Mouse (Mus musculus): ENCODE results near the gene Adgrv1. TPM values are rescaled to one million over a fixed set of nuclear protein-coding genes. Genes with fewer than 3 reads are reported as not detected.
"Not testable (repeated sequence)": the region's sequence is repeated elsewhere in the genome, so short reads cannot be mapped to it uniquely, and the experiment has no call there.

Adgrv1 gene
- polyA plus RNA-seq, 1 experiment from 2014 or later, result 0.91 TPM

DNA sequence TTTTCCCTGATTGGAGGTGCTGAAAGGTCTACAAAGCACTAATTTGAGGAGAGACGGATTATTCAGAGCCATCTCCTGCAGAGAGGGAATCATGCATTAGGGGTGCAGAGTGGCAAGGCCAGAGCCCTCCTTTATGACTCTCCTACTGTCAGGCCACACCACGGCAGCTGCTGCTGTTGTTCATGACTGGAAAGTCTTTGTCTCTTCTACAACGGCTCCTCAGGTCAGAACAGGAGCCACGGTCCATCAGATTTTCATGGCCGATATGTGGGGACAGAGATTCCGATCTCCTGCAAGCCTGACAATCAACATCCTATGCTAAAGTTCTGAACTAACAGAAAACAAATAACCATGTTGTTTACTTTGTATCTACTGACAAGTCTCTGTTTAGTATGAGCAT lies 350.8 kb downstream of the Adgrv1 start:
- DNase-seq (ENCODE audit: low spot score), result no peak
- no peak overlapping the region for H3K9ac ChIP-seq (ENCODE audit: low read length)
- no peaks in the 10 kb centered on the region for H3K36me3 ChIP-seq (ENCODE audit: control insufficient read depth, insufficient read depth, low read length)
- ATAC-seq (replicated peaks; ENCODE audit: low FRiP score, low TSS enrichment, low read depth), result no peak
- H3K4me3 ChIP-seq (ENCODE audit: low read depth, low read length), result no peak overlapping the region
- H3K4me1 ChIP-seq (replicated peaks; ENCODE audit: control insufficient read depth, insufficient read depth, low read length), result 0 out of 2 replicates have a peak, but pooled peaks cover 4% of the 10 kb centered on the region
- 69% methylated on average over 6 of the region's 6 CpGs for WGBS
- H3K9me3 ChIP-seq (ENCODE audit: control insufficient read depth, low read length), result no peaks in the 10 kb centered on the region
- no peaks in the 10 kb centered on the region for H3K27me3 ChIP-seq (replicated peaks; ENCODE audit: control insufficient read depth, insufficient read depth, low read length)
- no peak overlapping the region for H3K4me2 ChIP-seq (ENCODE audit: low read length)
- H3K27ac ChIP-seq (ENCODE audit: low read depth), result no peak overlapping the region

DNA sequence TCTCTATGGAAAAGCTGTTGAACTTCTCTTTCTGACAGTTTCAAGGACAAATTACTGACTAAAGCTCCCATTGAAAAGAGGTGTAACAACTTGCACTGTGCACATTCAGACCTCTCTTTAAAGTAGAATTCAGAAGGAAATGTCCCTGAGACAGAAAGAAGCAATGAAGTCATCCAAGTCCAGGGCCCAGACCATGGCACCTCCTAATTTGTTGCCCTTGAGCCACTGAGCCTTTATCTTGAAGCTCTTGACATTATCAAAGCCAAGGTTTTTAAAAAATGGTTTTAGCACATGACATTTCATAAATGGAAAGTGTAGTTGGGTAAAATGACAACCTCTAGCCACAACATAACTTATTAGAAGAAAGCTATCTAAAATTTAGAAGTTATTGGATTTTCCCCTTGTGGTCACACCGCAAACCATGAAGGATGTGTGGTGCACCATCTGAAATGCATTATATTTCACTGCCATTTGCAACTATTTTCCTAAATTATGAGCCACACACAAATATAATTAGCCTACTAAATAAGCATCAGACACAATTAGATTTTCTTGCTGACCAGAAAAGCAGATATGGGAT lies 352.2 kb downstream of the Adgrv1 start:
- no peak for ATAC-seq (replicated peaks; ENCODE audit: low FRiP score, low TSS enrichment, low read depth)
- Histone ChIP-seq H3K36me3 (ENCODE audit: control insufficient read depth, insufficient read depth, low read length) (no peaks in the 10 kb centered on the region), H3K4me3 (ENCODE audit: low read depth, low read length) (no peak overlapping the region), H3K4me1 (replicated peaks; ENCODE audit: control insufficient read depth, insufficient read depth, low read length) (0 out of 2 replicates have a peak, but pooled peaks cover 4% of the 10 kb centered on the region), H3K9me3 (ENCODE audit: control insufficient read depth, low read length) (no peaks in the 10 kb centered on the region), H3K27me3 (replicated peaks; ENCODE audit: control insufficient read depth, insufficient read depth, low read length) (no peaks in the 10 kb centered on the region), H3K4me2 (ENCODE audit: low read length) (no peak overlapping the region), H3K27ac (ENCODE audit: low read depth) (no peak overlapping the region), H3K9ac (ENCODE audit: low read length) (no peak overlapping the region)
- no peak for DNase-seq (ENCODE audit: low spot score)
- 92% methylated on average over 1 of the region's 1 CpGs for WGBS

- WGBS, result 60% methylated on average over 5 of the region's 5 CpGs
These were observed 353.6 kb downstream of the Adgrv1 start for GRCm38 (mm10) chr13:81279351-81279736.

DNA sequence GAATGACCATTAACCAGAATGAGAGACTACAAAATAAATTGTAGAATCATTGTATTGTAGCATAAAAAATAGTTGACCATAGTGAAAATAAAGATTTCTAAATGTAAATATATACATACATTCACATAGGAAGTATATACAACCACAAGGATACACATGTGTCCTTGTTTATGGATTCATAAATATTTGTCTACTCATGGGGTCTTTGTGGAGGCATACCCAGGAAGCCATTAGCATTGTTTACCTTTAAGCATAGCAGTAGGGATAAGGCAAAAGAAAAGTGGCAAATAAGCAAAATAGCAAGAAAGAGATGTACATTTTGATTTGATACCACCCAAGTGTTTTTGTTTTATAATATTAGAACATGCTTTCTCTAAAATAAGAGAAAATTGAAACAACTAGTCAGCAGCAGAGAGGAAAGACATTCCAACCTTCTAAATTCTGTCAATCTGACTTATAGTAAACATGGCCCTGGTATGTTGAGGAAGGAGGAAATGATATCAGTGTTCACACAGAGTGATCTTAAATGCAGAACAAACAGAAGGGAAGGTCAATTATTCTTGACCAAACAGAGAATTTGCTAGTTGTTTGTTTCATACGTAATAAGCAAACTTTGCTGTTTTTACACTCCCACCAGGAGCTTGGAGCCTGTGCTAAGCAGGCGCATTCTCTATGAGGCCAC lies 354.1 kb downstream of the Adgrv1 start:
- DNase-seq (ENCODE audit: low spot score), result no peak
- no peak overlapping the region for H3K9ac ChIP-seq (ENCODE audit: low read length)
- no peaks in the 10 kb centered on the region for H3K36me3 ChIP-seq (ENCODE audit: control insufficient read depth, insufficient read depth, low read length)
- H3K4me2 ChIP-seq (ENCODE audit: low read length), result no peak overlapping the region
- WGBS, result 40% methylated on average over 2 of the region's 2 CpGs
- no peaks in the 10 kb centered on the region for H3K27me3 ChIP-seq (replicated peaks; ENCODE audit: control insufficient read depth, insufficient read depth, low read length)
- ATAC-seq (replicated peaks; ENCODE audit: low FRiP score, low TSS enrichment, low read depth), result no peak
- 0 out of 2 replicates have a peak, but pooled peaks cover 4% of the 10 kb centered on the region for H3K4me1 ChIP-seq (replicated peaks; ENCODE audit: control insufficient read depth, insufficient read depth, low read length)
- H3K27ac ChIP-seq (ENCODE audit: low read depth), result peak overlapping the region; percentile 36; the same call in 1 of the 2 replicates
- H3K9me3 ChIP-seq (ENCODE audit: control insufficient read depth, low read length), result no peaks in the 10 kb centered on the region
- no peak overlapping the region for H3K4me3 ChIP-seq (ENCODE audit: low read depth, low read length)

More at GRCm38 (mm10) chr13:81279351-81279736, 353.6 kb downstream of the Adgrv1 start:
- Histone ChIP-seq H3K27ac (ENCODE audit: low read depth) (peak overlapping the region; percentile 36; the same call in 1 of the 2 replicates), H3K4me2 (ENCODE audit: low read length) (no peak overlapping the region), H3K36me3 (ENCODE audit: control insufficient read depth, insufficient read depth, low read length) (no peaks in the 10 kb centered on the region), H3K4me1 (replicated peaks; ENCODE audit: control insufficient read depth, insufficient read depth, low read length) (0 out of 2 replicates have a peak, but pooled peaks cover 4% of the 10 kb centered on the region), H3K4me3 (ENCODE audit: low read depth, low read length) (no peak overlapping the region), H3K9me3 (ENCODE audit: control insufficient read depth, low read length) (no peaks in the 10 kb centered on the region), H3K27me3 (replicated peaks; ENCODE audit: control insufficient read depth, insufficient read depth, low read length) (no peaks in the 10 kb centered on the region), H3K9ac (ENCODE audit: low read length) (no peak overlapping the region)
- no peak for ATAC-seq (replicated peaks; ENCODE audit: low FRiP score, low TSS enrichment, low read depth)
- DNase-seq (ENCODE audit: low spot score), result no peak

GRCm38 (mm10) chr13:81273837-81274236 lies 359.1 kb downstream of the Adgrv1 start:
- Histone ChIP-seq H3K36me3 (ENCODE audit: control insufficient read depth, insufficient read depth, low read length) (no peaks in the 10 kb centered on the region), H3K27me3 (replicated peaks; ENCODE audit: control insufficient read depth, insufficient read depth, low read length) (no peaks in the 10 kb centered on the region), H3K4me1 (replicated peaks; ENCODE audit: control insufficient read depth, insufficient read depth, low read length) (no peaks in the 10 kb centered on the region), H3K27ac (ENCODE audit: low read depth) (no peak overlapping the region), H3K9ac (ENCODE audit: low read length) (no peak overlapping the region), H3K9me3 (ENCODE audit: control insufficient read depth, low read length) (no peaks in the 10 kb centered on the region), H3K4me3 (ENCODE audit: low read depth, low read length) (no peak overlapping the region), H3K4me2 (ENCODE audit: low read length) (no peak overlapping the region)
- DNase-seq (ENCODE audit: low spot score), result no peak
- 79% methylated on average over 1 of the region's 1 CpGs for WGBS
- no peak for ATAC-seq (replicated peaks; ENCODE audit: low FRiP score, low TSS enrichment, low read depth)

DNA sequence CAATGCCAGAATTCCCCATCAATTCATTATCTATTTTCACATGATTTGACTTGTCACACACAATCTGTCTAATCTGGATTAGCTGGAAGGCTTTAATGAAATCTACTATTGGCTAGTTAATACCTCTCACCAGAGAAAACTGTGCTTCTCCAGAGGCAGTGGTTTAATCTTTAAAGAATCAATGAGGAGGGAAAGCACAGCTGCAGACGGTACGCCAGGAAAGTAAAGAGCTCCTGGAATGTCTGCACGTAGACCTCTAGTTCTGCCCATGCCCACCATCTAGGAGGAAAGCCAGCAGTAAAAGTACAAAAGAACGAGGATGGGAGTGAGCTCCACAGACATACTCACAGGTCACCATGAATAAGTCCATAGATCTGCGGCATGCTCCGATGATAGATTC lies 362.6 kb downstream of the Adgrv1 start:
- Histone ChIP-seq H3K27me3 (replicated peaks; ENCODE audit: control insufficient read depth, insufficient read depth, low read length) (no peaks in the 10 kb centered on the region), H3K9me3 (ENCODE audit: control insufficient read depth, low read length) (no peaks in the 10 kb centered on the region), H3K4me1 (replicated peaks; ENCODE audit: control insufficient read depth, insufficient read depth, low read length) (no peaks in the 10 kb centered on the region), H3K9ac (ENCODE audit: low read length) (no peak overlapping the region), H3K36me3 (ENCODE audit: control insufficient read depth, insufficient read depth, low read length) (no peaks in the 10 kb centered on the region), H3K27ac (ENCODE audit: low read depth) (no peak overlapping the region), H3K4me3 (ENCODE audit: low read depth, low read length) (no peak overlapping the region), H3K4me2 (ENCODE audit: low read length) (no peak overlapping the region)
- no peak for DNase-seq (ENCODE audit: low spot score)
- WGBS, result 84% methylated on average over 6 of the region's 6 CpGs
- no peak for ATAC-seq (replicated peaks; ENCODE audit: low FRiP score, low TSS enrichment, low read depth)

GRCm38 (mm10) chr13:81269056-81269455 lies 363.9 kb downstream of the Adgrv1 start:
- no peaks in the 10 kb centered on the region for H3K4me1 ChIP-seq (replicated peaks; ENCODE audit: control insufficient read depth, insufficient read depth, low read length)
- H3K27ac ChIP-seq (ENCODE audit: low read depth), result no peak overlapping the region
- H3K27me3 ChIP-seq (replicated peaks; ENCODE audit: control insufficient read depth, insufficient read depth, low read length), result no peaks in the 10 kb centered on the region
- no peak overlapping the region for H3K4me3 ChIP-seq (ENCODE audit: low read depth, low read length)
- H3K9me3 ChIP-seq (ENCODE audit: control insufficient read depth, low read length), result no peaks in the 10 kb centered on the region
- H3K9ac ChIP-seq (ENCODE audit: low read length), result no peak overlapping the region
- no peaks in the 10 kb centered on the region for H3K36me3 ChIP-seq (ENCODE audit: control insufficient read depth, insufficient read depth, low read length)
- no peak for DNase-seq (ENCODE audit: low spot score)
- WGBS, result 82% methylated on average over 6 of the region's 6 CpGs
- no peak overlapping the region for H3K4me2 ChIP-seq (ENCODE audit: low read length)
- no peak for ATAC-seq (replicated peaks; ENCODE audit: low FRiP score, low TSS enrichment, low read depth)

GRCm38 (mm10) chr13:81267489-81267888 lies 365.5 kb downstream of the Adgrv1 start:
- WGBS, result 83% methylated on average over 4 of the region's 4 CpGs
- H3K4me1 ChIP-seq (replicated peaks; ENCODE audit: control insufficient read depth, insufficient read depth, low read length); ATAC-seq (replicated peaks; ENCODE audit: low FRiP score, low TSS enrichment, low read depth); H3K9ac ChIP-seq (ENCODE audit: low read length); H3K9me3 ChIP-seq (ENCODE audit: control insufficient read depth, low read length); H3K4me3 ChIP-seq (ENCODE audit: low read depth, low read length); H3K27me3 ChIP-seq (replicated peaks; ENCODE audit: control insufficient read depth, insufficient read depth, low read length); H3K4me2 ChIP-seq (ENCODE audit: low read length); H3K36me3 ChIP-seq (ENCODE audit: control insufficient read depth, insufficient read depth, low read length); DNase-seq (ENCODE audit: low spot score); H3K27ac ChIP-seq (ENCODE audit: low read depth): not testable (repeated sequence)

- Histone ChIP-seq H3K4me1 (replicated peaks; ENCODE audit: control insufficient read depth, insufficient read depth, low read length) (no peaks in the 10 kb centered on the region), H3K4me3 (ENCODE audit: low read depth, low read length) (no peak overlapping the region), H3K9ac (ENCODE audit: low read length) (no peak overlapping the region), H3K27me3 (replicated peaks; ENCODE audit: control insufficient read depth, insufficient read depth, low read length) (no peaks in the 10 kb centered on the region), H3K27ac (ENCODE audit: low read depth) (no peak overlapping the region), H3K36me3 (ENCODE audit: control insufficient read depth, insufficient read depth, low read length) (no peaks in the 10 kb centered on the region), H3K4me2 (ENCODE audit: low read length) (no peak overlapping the region), H3K9me3 (ENCODE audit: control insufficient read depth, low read length) (no peaks in the 10 kb centered on the region)
- ATAC-seq (replicated peaks; ENCODE audit: low FRiP score, low TSS enrichment, low read depth) (no peak), DNase-seq (ENCODE audit: low spot score) (no peak)
- WGBS, result 75% methylated on average over 1 of the region's 1 CpGs
These were observed 368.5 kb downstream of the Adgrv1 start for GRCm38 (mm10) chr13:81264465-81264864.

Data from intestine, embryonic 14.5 days (tissue).